Mouse (Mus musculus): ENCODE data around the gene Ubr2.

Ubr2 gene

GRCm38 (mm10) chr17:47009898-47010721, at the start of gene Ubr2:
Gene Ubr2 (minus strand): TSS chr17:47010556.
- DNase-seq (ENCODE audit: low read depth, low spot score), result peak; percentile 92

- DNase-seq (ENCODE audit: low read depth, low spot score), result no peak
These were observed 49.5 kb upstream of the Ubr2 start for GRCm38 (mm10) chr17:47059836-47060360.

- no peak for DNase-seq (ENCODE audit: low read depth, low spot score)
These were observed 47.6 kb upstream of the Ubr2 start for GRCm38 (mm10) chr17:47057966-47058365.

- DNase-seq (ENCODE audit: low read depth, low spot score), result no peak
These were observed 46.1 kb upstream of the Ubr2 start for GRCm38 (mm10) chr17:47056476-47056875.

- no peak for DNase-seq (ENCODE audit: low read depth, low spot score)
These were observed 44.8 kb upstream of the Ubr2 start for GRCm38 (mm10) chr17:47055121-47055520.

GRCm38 (mm10) chr17:47054613-47055012, 44.3 kb upstream of the Ubr2 start:
- DNase-seq (ENCODE audit: low read depth, low spot score), result no peak

- DNase-seq (ENCODE audit: low read depth, low spot score), result no peak
These were observed 40.3 kb upstream of the Ubr2 start for GRCm38 (mm10) chr17:47050678-47051077.

GRCm38 (mm10) chr17:47042866-47043265, 32.5 kb upstream of the Ubr2 start:
- no peak for DNase-seq (ENCODE audit: low read depth, low spot score)

GRCm38 (mm10) chr17:47038844-47039803, 28.8 kb upstream of the Ubr2 start:
- peak; percentile 60 for DNase-seq (ENCODE audit: low read depth, low spot score)

- no peak for DNase-seq (ENCODE audit: low read depth, low spot score)
These were observed 24.2 kb upstream of the Ubr2 start for GRCm38 (mm10) chr17:47034536-47034935.

- no peak for DNase-seq (ENCODE audit: low read depth, low spot score)
These were observed 23.3 kb upstream of the Ubr2 start for GRCm38 (mm10) chr17:47033643-47034042.

GRCm38 (mm10) chr17:47024805-47025204, 14.4 kb upstream of the Ubr2 start:
- DNase-seq (ENCODE audit: low read depth, low spot score), result no peak

- DNase-seq (ENCODE audit: low read depth, low spot score), result no peak
These were observed 13.0 kb upstream of the Ubr2 start for GRCm38 (mm10) chr17:47023369-47023768.

- DNase-seq (ENCODE audit: low read depth, low spot score), result no peak
These were observed 2.5 kb upstream of the Ubr2 start for GRCm38 (mm10) chr17:47012896-47013295.

GRCm38 (mm10) chr17:47011661-47012043, 1.3 kb upstream of the Ubr2 start:
- no peak for DNase-seq (ENCODE audit: low read depth, low spot score)

- peak; percentile 74 for DNase-seq (ENCODE audit: low read depth, low spot score)
These were observed 635 bp upstream of the Ubr2 start for GRCm38 (mm10) chr17:47010722-47011660.

- no peak for DNase-seq (ENCODE audit: low read depth, low spot score)
These were observed 834 bp downstream of the Ubr2 start for GRCm38 (mm10) chr17:47009546-47009897.

- no peak for DNase-seq (ENCODE audit: low read depth, low spot score)
These were observed 1.3 kb downstream of the Ubr2 start for GRCm38 (mm10) chr17:47009016-47009415.

GRCm38 (mm10) chr17:47008506-47008905, 1.9 kb downstream of the Ubr2 start:
- DNase-seq (ENCODE audit: low read depth, low spot score), result no peak

- DNase-seq (ENCODE audit: low read depth, low spot score), result no peak
These were observed 3.6 kb downstream of the Ubr2 start for GRCm38 (mm10) chr17:47006741-47007140.

- no peak for DNase-seq (ENCODE audit: low read depth, low spot score)
These were observed 4.5 kb downstream of the Ubr2 start for GRCm38 (mm10) chr17:47005741-47006405.
